Mouse (Mus musculus) C2C12 (cell line): ENCODE measurements around the gene Iqsec1.

Experiments used
- CEBPB ChIP-seq: IDR thresholded peaks from one replicate; pipeline ENCODE4 v1.6.1; 2011; ENCODE audit warnings: low read depth, mild to moderate bottlenecking, control low read depth, moderate library complexity
- CTCF ChIP-seq: IDR thresholded peaks from one replicate; pipeline ENCODE4 v1.5.1; 2011; ENCODE audit not compliant: control insufficient read depth, insufficient read depth, insufficient read length
- MAX ChIP-seq: IDR thresholded peaks from one replicate; pipeline ENCODE4 v1.6.1; 2011; ENCODE audit warnings: mild to moderate bottlenecking, control low read depth
- MYOD1 ChIP-seq: IDR thresholded peaks from one replicate; pipeline ENCODE4 v1.6.1; 2011; ENCODE audit warnings: low read depth; ENCODE audit not compliant: control insufficient read depth, insufficient read length
- MYOG ChIP-seq: IDR thresholded peaks from one replicate; pipeline ENCODE4 v1.6.1; 2011; ENCODE audit not compliant: control insufficient read depth, insufficient read length; ENCODE audit errors: extremely low read depth
- USF1 ChIP-seq: IDR thresholded peaks from one replicate; pipeline ENCODE4 v1.6.1; 2011; ENCODE audit warnings: low read depth, mild to moderate bottlenecking, control low read depth, moderate library complexity

DNA sequence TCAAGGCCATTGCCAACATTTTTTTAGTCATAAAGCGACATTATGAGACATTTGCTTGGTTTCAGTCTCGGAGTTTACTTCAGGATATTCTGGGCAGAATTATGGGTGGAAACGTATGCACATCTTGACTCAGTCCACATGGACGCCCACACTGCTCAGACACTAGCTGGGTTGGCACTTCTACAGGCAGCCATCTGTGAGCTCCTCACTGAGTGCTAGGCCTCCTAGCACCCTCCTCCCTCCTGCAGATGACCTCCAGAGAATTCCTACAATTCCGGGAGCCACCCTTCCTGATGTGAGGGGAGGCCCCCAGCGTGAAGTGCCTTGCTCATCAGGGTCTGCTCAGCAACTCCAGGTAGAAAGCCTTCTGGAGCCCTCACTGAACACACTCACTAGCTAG lies 158.9 kb downstream of the Iqsec1 start:
- TF ChIP-seq CTCF (no peak), MYOG (no peak), MAX (no peak), CEBPB (no peak), USF1 (no peak), MYOD1 (no peak)
